Mouse (Mus musculus): Measurements from ENCODE around the gene Rtn1.

DNA sequence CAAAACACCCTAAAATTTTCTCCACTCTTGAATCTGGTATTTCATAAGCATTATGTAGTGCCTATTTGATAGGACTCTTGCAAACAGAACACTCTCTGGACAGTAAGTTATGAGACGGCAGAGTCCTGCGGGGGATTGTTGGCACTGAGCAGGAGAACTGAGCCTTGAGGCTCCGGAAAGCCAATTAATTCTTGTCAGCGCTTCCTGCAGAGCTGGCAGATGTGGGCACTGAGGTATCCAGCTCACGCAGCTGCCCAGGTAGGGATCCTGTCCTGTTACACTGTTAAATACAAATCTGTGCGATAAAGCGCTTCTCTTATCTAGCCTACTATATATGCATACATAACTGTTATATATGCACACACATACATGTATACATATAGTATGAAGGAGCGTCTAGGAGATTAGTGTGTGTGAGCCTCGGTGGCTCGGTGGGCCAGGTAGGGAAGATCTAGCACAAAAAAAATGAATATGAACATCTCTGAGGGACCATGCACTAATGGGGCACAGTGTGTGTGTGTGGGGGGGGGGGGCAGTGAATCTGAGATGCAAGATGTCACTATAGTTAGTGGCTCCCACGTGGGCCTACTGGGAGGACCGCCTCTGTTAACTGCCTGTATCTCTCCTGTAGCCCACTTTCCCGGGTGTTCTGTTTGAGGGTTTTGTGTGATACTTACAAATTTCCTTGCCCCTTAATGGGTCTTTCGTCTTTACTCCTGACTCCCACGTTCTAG is 93.0 kb downstream of the Rtn1 start:
- TF ChIP-seq POLR2A (IDR thresholded peaks at IDR 0.05; ENCODE audit: borderline replicate concordance, insufficient read depth, low read length) (no peak), CTCF (IDR thresholded peaks at IDR 0.05; ENCODE audit: borderline replicate concordance, insufficient read depth, low read depth, low read length) (no peak)

Data from cerebellum, adult 2 months (tissue).